Mouse (Mus musculus) left cerebral cortex, adult 18-20 months (tissue): ENCODE measurements around the gene Cdh3. TPM values are rescaled to one million over a fixed set of nuclear protein-coding genes. Genes with fewer than 3 reads are reported as not detected.

Experiments
- DNase-seq, 2 experiments: peaks; one replicate each; pipeline ENCODE4 v3.0.0; 2021 to 2022; ENCODE audit warnings: low spot score in 2 of 2, mixed read lengths in 1 of 2
- long read RNA-seq, 2 experiments: library from polyadenylated mRNA; stranded (forward); transcript quantifications; one replicate each; pipeline ENCODE4 v2.0.0; 2021
- total RNA-seq, 2 experiments: library from RNA; stranded (reverse); gene quantifications; 2 replicates each; pipeline ENCODE4 v1.2.3; 2021

Gene Cdh3
- under 1 TPM; 0.33 to 0.44 TPM for total RNA-seq
- long read RNA-seq, experiment 1 = 0 reads
- long read RNA-seq, experiment 2 = 0 reads

GRCm38 (mm10) chr8:106510365-106510975, at the start of gene Cdh3:
Gene Cdh3 (plus strand): TSS chr8:106510891.
- DNase-seq = no peak

GRCm38 (mm10) chr8:106462131-106462530, 48.6 kb upstream of the Cdh3 start:
- no peak for DNase-seq

- DNase-seq = no peak
These were observed 46.9 kb upstream of the Cdh3 start for GRCm38 (mm10) chr8:106463795-106464194.

GRCm38 (mm10) chr8:106469485-106469884, 41.2 kb upstream of the Cdh3 start:
- DNase-seq = no peak

GRCm38 (mm10) chr8:106474001-106474400, 36.7 kb upstream of the Cdh3 start:
- no peak for DNase-seq

GRCm38 (mm10) chr8:106500018-106500685, 10.5 kb upstream of the Cdh3 start, which contains the start of gene 6030452D12Rik:
Gene 6030452D12Rik (plus strand): TSS chr8:106500522.
- no peak for DNase-seq

- no peak for DNase-seq
These were observed 6.5 kb upstream of the Cdh3 start for GRCm38 (mm10) chr8:106504241-106504640.

GRCm38 (mm10) chr8:106505328-106505965, 5.2 kb upstream of the Cdh3 start:
- no peak for DNase-seq

- DNase-seq = no peak
These were observed 4.6 kb upstream of the Cdh3 start for GRCm38 (mm10) chr8:106506106-106506505.

- peak; percentile 11 to 46 for DNase-seq
These were observed 2.8 kb upstream of the Cdh3 start for GRCm38 (mm10) chr8:106507761-106508331.

- DNase-seq = no peak
These were observed 2.2 kb upstream of the Cdh3 start for GRCm38 (mm10) chr8:106508456-106508855.

GRCm38 (mm10) chr8:106509079-106509780, 1.5 kb upstream of the Cdh3 start:
- no peak for DNase-seq

GRCm38 (mm10) chr8:106511065-106511501, 392 bp downstream of the Cdh3 start:
- DNase-seq = no peak

GRCm38 (mm10) chr8:106511531-106512041, 895 bp downstream of the Cdh3 start:
- no peak for DNase-seq

GRCm38 (mm10) chr8:106512475-106513150, 1.9 kb downstream of the Cdh3 start:
- no peak for DNase-seq

- no peak for DNase-seq
These were observed 5.3 kb downstream of the Cdh3 start for GRCm38 (mm10) chr8:106515946-106516479.

- DNase-seq = no peak
These were observed 5.9 kb downstream of the Cdh3 start for GRCm38 (mm10) chr8:106516581-106516980.

- no peak for DNase-seq
These were observed 8.1 kb downstream of the Cdh3 start for GRCm38 (mm10) chr8:106518763-106519162.

- DNase-seq = no peak
These were observed 9.9 kb downstream of the Cdh3 start for GRCm38 (mm10) chr8:106520578-106520977.

- DNase-seq = no peak
These were observed 11.2 kb downstream of the Cdh3 start for GRCm38 (mm10) chr8:106521845-106522244.
